Mouse (Mus musculus) myocyte (in vitro differentiated cells): ENCODE data around the gene Lrrc57. TPM values are rescaled to one million over a fixed set of nuclear protein-coding genes. Genes with fewer than 3 reads are reported as not detected.
"Not testable (repeated sequence)": the region's sequence is repeated elsewhere in the genome, so short reads cannot be mapped to it uniquely, and the experiment has no call there.

Experiments
- H3K27me3 ChIP-seq: one replicate; pipeline ENCODE4 v1.6.1; 2011; ENCODE audit not compliant: control insufficient read depth, insufficient read depth, insufficient read length
- H3K36me3 ChIP-seq: one replicate; pipeline ENCODE4 v1.6.1; 2011; ENCODE audit not compliant: control insufficient read depth, insufficient read depth
- H3K4me2 ChIP-seq: one replicate; pipeline ENCODE4 v1.6.1; 2011; ENCODE audit warnings: low read depth, control low read depth
- H3K4me3 ChIP-seq: one replicate; pipeline ENCODE4 v1.5.1; 2011; ENCODE audit warnings: mild to moderate bottlenecking, control low read depth, moderate library complexity
- H3K79me2 ChIP-seq: one replicate; pipeline ENCODE4 v1.6.1; 2011; ENCODE audit not compliant: control insufficient read depth, insufficient read depth
- H3ac ChIP-seq: one replicate; pipeline ENCODE4 v1.6.1; 2011; ENCODE audit not compliant: control insufficient read depth, insufficient read length
- CEBPB ChIP-seq: IDR thresholded peaks from 2 replicates; pipeline ENCODE4 v1.6.1; 2011; ENCODE audit warnings: mild to moderate bottlenecking, moderate library complexity; ENCODE audit not compliant: poor library complexity, insufficient read depth, severe bottlenecking
- E2F4 ChIP-seq: IDR thresholded peaks from one replicate; pipeline ENCODE4 v1.6.1; 2011; ENCODE audit warnings: mild to moderate bottlenecking, control low read depth, moderate library complexity; ENCODE audit not compliant: insufficient read depth
- MAX ChIP-seq: IDR thresholded peaks from one replicate; pipeline ENCODE4 v1.6.1; 2011; ENCODE audit warnings: low read depth, mild to moderate bottlenecking, control low read depth
- MYOD1 ChIP-seq, 3 experiments: IDR thresholded peaks; one replicate each; pipeline ENCODE4 v1.6.1; 2011; ENCODE audit warnings: control low read depth in 2 of 3, low read depth in 2 of 3, mild to moderate bottlenecking in 2 of 3, moderate library complexity in 1 of 3; ENCODE audit not compliant: insufficient read length in 2 of 3, control insufficient read depth in 1 of 3
- MYOG ChIP-seq, 3 experiments: IDR thresholded peaks; one replicate each; pipeline ENCODE4 v1.6.1; 2011; ENCODE audit warnings: control low read depth in 2 of 3, low read depth in 2 of 3, mild to moderate bottlenecking in 2 of 3; ENCODE audit not compliant: insufficient read length in 2 of 3, control insufficient read depth in 1 of 3, insufficient read depth in 1 of 3
- POLR2A ChIP-seq: IDR thresholded peaks from one replicate; pipeline ENCODE4 v1.6.1; 2011; ENCODE audit warnings: low read depth, mild to moderate bottlenecking, control low read depth, moderate library complexity; ENCODE audit not compliant: insufficient read length
- POLR2AphosphoS2 ChIP-seq: IDR thresholded peaks from one replicate; pipeline ENCODE4 v1.6.1; 2011; ENCODE audit warnings: low read depth, control low read depth; ENCODE audit not compliant: insufficient read length
- REST ChIP-seq: IDR thresholded peaks from one replicate; pipeline ENCODE4 v1.6.1; 2011; ENCODE audit warnings: mild to moderate bottlenecking, control low read depth, moderate library complexity; ENCODE audit not compliant: insufficient read depth, insufficient read length
- SRF ChIP-seq: IDR thresholded peaks from one replicate; pipeline ENCODE4 v1.6.1; 2011; ENCODE audit warnings: low read depth; ENCODE audit not compliant: control insufficient read depth, insufficient read length
- TCF12 ChIP-seq: IDR thresholded peaks from one replicate; pipeline ENCODE4 v1.6.1; 2011; ENCODE audit warnings: mild to moderate bottlenecking, control low read depth; ENCODE audit not compliant: poor library complexity, insufficient read depth, severe bottlenecking
- TCF3 ChIP-seq: IDR thresholded peaks from one replicate; pipeline ENCODE4 v1.6.1; 2011; ENCODE audit warnings: low read depth, control low read depth; ENCODE audit not compliant: insufficient read length
- USF1 ChIP-seq: IDR thresholded peaks from one replicate; pipeline ENCODE4 v1.6.1; 2011; ENCODE audit warnings: low read depth, mild to moderate bottlenecking, control low read depth, moderate library complexity
- polyA plus RNA-seq: library from polyadenylated mRNA; unstranded; fragments of >200 nt; fragmentation: generic; extraction: Trizol; gene quantifications from one replicate; pipeline ENCODE4 v1.2.1, GENCODE M21; 2012; ENCODE audit warnings: missing spikeins

The Lrrc57 gene
- polyA plus RNA-seq, 1 experiment: 12.5 TPM

- peak overlapping the region; percentile 15 for H3ac ChIP-seq
- H3K4me3 ChIP-seq: peak overlapping the region; percentile 64
- H3K4me2 ChIP-seq: peak overlapping the region; percentile 78
- H3K27me3 ChIP-seq: no peaks in the 10 kb centered on the region
- TF ChIP-seq POLR2A (no peak), E2F4 (no peak), MYOD1 (IDR thresholded peaks at IDR 0.05; ENCODE audit: control insufficient read depth in 1 of 3, insufficient read length in 2 of 3, low read depth in 2 of 3) (no peak), TCF3 (no peak), USF1 (no peak), MYOG (IDR thresholded peaks at IDR 0.05; ENCODE audit: control insufficient read depth in 1 of 3, insufficient read depth in 1 of 3, insufficient read length in 2 of 3, low read depth in 2 of 3) (no peak), MAX (no peak), POLR2AphosphoS2 (no peak), TCF12 (no peak), SRF (no peak), REST (no peak)
- H3K36me3 ChIP-seq: no peaks in the 10 kb centered on the region
- H3K79me2 ChIP-seq: peaks cover 49% of the 10 kb centered on the region
These were observed 41.5 kb downstream of the Lrrc57 start for GRCm38 (mm10) chr2:120567798-120568320.

- Histone ChIP-seq H3K27me3 (no peaks in the 10 kb centered on the region), H3ac (peak within 1 kb of the TSS; percentile 15), H3K79me2 (peaks cover 50% of the 10 kb centered on the region), H3K4me2 (peak within 1 kb of the TSS; percentile 78), H3K4me3 (peak within 1 kb of the TSS; percentile 64), H3K36me3 (no peaks in the 10 kb centered on the region)
- TF ChIP-seq TCF3: no peak
- TF ChIP-seq POLR2AphosphoS2: peak; percentile 59
- peak; percentile 67 for TF ChIP-seq POLR2A
These were observed 42.2 kb downstream of the Lrrc57 start, which contains the start of gene Snap23 for GRCm38 (mm10) chr2:120566886-120567797. TSS of gene Snap23 (plus strand) at chr2:120567671.

GRCm38 (mm10) chr2:120565363-120565762, 44.0 kb downstream of the Lrrc57 start:
- Histone ChIP-seq H3K4me3 (no peak overlapping the region), H3K36me3 (no peaks in the 10 kb centered on the region), H3K27me3 (no peaks in the 10 kb centered on the region), H3K79me2 (peaks cover 51% of the 10 kb centered on the region), H3ac (no peak overlapping the region), H3K4me2 (no peak overlapping the region)
- no peak for TF ChIP-seq CEBPB
- TF ChIP-seq TCF12: no peak
- no peak for TF ChIP-seq SRF
- no peak for TF ChIP-seq POLR2AphosphoS2
- TF ChIP-seq MYOD1 (IDR thresholded peaks at IDR 0.05; ENCODE audit: control insufficient read depth in 1 of 3, insufficient read length in 2 of 3, low read depth in 2 of 3): no peak
- TF ChIP-seq TCF3: no peak
- TF ChIP-seq USF1: no peak
- TF ChIP-seq MAX: no peak
- TF ChIP-seq POLR2A: no peak
- no peak for TF ChIP-seq MYOG (IDR thresholded peaks at IDR 0.05; ENCODE audit: control insufficient read depth in 1 of 3, insufficient read depth in 1 of 3, insufficient read length in 2 of 3, low read depth in 2 of 3)
- no peak for TF ChIP-seq E2F4
- no peak for TF ChIP-seq REST

GRCm38 (mm10) chr2:120564548-120565188, 44.7 kb downstream of the Lrrc57 start:
- not testable (repeated sequence) for H3K27me3 ChIP-seq, H3K36me3 ChIP-seq, H3K4me2 ChIP-seq, H3ac ChIP-seq
- Histone ChIP-seq H3K4me3 (peak overlapping the region; percentile 65), H3K79me2 (peaks cover 56% of the 10 kb centered on the region)

GRCm38 (mm10) chr2:120563235-120563990, 45.9 kb downstream of the Lrrc57 start, which contains the start of gene Zfp106:
TSS of gene Zfp106 (minus strand) at chr2:120563843.
- Histone ChIP-seq H3K4me3 (peak within 1 kb of the TSS; percentile 65), H3ac (peak within 1 kb of the TSS; percentile 84), H3K79me2 (peaks cover 54% of the 10 kb centered on the region), H3K27me3 (no peaks in the 10 kb centered on the region), H3K4me2 (peak within 1 kb of the TSS; percentile 64), H3K36me3 (no peaks in the 10 kb centered on the region)
- no peak for TF ChIP-seq E2F4
- peak; percentile 82 for TF ChIP-seq POLR2A
- TF ChIP-seq TCF12: no peak
- TF ChIP-seq SRF: peak; percentile 31
- TF ChIP-seq MYOD1 (IDR thresholded peaks at IDR 0.05; ENCODE audit: control insufficient read depth in 1 of 3, insufficient read length in 2 of 3, low read depth in 2 of 3): peak in 2 of 3 experiments; percentile 64 to 67
- TF ChIP-seq POLR2AphosphoS2: peak; percentile 75
- TF ChIP-seq MYOG (IDR thresholded peaks at IDR 0.05; ENCODE audit: control insufficient read depth in 1 of 3, insufficient read depth in 1 of 3, insufficient read length in 2 of 3, low read depth in 2 of 3): peak in 2 of 3 experiments; percentile 56 to 69
